Mouse (Mus musculus): Measurements from ENCODE around the gene Tstd1.

The Tstd1 gene

DNA sequence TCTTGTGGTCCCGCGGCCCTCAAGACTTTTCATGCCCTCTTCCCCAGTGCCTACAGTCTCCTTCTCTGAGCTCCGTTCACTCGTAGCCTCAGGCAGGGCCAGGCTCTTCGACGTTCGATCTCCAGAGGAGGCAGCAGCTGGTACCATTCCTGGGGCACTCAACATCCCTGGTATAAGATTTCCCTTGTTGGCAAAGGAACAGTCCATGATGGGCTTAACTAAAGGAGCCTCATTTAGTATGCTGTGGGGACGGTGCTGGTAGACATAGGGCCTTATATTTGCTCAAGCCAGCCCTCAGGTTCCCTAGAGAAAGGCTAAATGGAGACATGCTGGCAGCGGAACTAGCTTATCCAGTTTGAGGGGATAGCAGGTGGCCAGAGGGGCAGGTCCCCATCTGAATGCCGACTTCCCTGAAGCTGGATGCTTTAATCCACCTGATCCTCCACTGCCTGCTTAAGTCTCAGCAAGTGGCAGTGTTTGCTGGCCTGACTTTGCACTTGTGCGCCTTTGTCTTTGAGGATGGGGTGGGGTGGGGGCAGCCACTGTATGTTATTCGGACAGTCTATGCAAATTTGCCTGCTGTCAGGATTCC is 715 bp downstream of the Tstd1 start:
- DNase-seq (ENCODE audit: low read depth, low spot score), result no peak

DNA sequence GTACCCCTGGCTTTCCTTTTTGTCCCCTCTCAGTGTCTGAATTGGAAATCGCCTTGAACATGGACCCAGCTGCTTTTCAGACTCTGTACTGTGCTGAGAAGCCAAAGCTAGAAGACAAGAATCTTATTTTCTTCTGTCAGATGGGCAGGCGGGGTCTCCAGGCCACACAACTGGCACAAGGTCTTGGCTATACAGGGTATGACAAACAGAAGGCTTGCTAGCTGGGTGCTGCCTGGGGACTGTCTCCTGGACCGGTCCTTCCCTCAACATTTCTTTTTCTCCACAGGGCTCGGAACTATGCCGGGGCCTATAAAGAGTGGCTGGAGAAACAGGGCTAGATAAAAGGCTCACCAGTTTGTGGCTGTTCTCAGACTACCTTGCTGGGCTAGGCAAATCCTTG is 1.2 kb downstream of the Tstd1 start:
- DNase-seq (ENCODE audit: low read depth, low spot score), result no peak

DNA sequence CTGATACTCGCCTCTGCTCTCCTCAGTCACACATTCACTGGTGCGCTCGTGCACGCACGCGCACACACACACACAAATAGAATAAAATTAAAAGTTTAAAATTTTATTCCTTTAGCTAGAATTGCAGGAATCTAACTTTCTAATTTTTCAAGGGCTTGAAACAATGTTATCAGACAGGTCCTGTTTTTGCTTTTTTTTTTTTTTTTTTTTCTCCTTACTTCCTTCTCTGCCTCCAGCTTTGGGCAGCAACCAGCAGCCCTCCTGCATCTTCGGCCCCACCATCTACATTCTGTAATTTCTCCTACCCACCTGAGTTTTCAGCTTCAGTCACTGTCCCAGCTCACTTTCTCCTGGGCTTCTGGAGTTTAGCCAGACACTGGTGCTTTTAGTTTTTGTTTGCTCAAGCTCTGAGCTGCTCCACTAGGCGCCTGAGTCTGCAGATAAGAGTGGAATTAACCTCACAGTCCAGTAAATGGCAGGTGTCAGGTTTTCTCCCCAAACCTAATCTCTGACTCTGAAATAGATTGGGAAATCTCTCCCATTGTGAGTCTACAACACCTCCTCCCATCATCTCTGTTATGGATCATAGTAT is 3.9 kb downstream of the Tstd1 start:
- no peak for DNase-seq (ENCODE audit: low read depth, low spot score)

DNA sequence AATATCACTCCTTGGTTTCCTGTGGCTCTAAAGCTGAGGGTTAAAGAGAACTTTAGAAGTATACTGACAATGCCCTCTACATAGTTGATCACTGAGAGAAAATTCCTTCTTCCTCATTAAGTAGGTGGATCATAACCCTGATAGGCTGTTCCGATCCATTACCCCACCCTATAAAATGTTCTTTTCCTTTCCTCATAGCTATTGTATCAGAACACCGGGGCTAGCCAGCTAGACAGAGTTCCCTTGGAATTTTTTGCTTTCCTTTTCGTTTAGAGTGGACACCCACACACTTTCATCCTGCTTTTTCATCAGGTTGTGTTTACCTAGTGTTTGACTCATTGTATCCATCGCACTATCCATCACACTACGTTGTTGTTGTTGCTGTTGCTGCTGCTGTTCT is 6.0 kb downstream of the Tstd1 start:
- DNase-seq (ENCODE audit: low read depth, low spot score), result no peak

DNA sequence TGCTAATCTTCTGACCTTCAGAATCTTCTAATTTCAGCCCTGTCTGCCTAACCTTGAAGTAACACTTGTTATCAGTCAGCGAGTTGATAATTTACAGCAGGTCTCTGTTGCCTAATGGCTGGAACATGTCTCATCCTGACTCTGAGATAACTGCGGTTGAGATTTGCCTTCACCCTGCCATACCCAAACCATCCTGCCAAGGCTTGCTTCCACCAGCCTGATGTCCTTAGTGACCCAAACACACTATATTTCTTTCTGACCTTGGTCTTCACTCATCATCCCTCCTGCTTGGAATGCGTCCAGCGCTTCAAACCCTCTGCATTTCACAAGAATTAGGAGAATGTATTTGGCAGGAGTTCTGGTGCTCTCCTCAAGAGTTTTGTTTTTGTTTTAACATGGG is 6.5 kb downstream of the Tstd1 start:
- no peak for DNase-seq (ENCODE audit: low read depth, low spot score)

DNA sequence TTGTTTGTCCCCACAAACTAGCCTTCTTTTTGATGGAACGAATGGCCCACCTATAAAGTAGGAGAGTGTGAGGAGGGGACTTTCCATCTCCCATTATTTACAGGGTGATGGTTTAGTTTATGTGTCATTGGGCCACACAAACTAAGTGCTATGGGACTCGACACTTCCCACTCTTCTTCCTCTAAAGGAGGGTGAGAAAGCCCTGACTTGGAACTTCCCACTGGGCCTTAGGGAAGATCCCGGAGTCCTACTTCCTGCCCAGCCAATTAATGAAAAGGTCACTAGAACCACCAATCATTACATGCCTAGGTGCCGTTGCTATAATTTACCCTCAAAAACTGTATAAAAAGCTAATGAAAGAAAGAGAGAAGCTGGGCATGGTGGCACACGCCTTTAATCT is 13.5 kb downstream of the Tstd1 start:
- DNase-seq (ENCODE audit: low read depth, low spot score), result no peak

DNA sequence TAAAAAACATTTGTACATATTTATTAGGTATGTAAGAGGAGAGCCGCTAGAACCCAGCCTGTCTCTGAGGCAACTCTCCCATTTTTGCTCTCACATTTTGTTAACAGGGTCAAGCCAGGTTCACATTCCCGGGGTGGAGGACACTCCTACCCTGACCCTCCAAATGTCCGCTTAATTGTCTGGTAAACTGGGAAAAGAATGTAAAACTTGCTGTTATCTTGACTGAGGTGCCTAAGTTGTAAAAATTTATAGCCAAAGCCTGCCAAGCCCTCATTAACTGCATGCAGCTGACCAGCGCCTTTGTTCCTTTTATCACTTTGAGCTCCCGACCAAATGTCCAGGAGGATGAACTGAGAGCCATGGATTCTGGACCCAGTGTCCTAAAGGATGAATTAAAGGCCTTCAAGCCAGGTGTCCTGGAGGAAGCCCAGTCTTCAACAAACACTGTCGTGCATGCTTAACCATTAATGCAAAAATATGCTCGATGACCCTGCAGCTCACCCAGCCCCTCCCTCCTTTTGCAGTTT is 16.7 kb downstream of the Tstd1 start:
- DNase-seq (ENCODE audit: low read depth, low spot score), result no peak

DNA sequence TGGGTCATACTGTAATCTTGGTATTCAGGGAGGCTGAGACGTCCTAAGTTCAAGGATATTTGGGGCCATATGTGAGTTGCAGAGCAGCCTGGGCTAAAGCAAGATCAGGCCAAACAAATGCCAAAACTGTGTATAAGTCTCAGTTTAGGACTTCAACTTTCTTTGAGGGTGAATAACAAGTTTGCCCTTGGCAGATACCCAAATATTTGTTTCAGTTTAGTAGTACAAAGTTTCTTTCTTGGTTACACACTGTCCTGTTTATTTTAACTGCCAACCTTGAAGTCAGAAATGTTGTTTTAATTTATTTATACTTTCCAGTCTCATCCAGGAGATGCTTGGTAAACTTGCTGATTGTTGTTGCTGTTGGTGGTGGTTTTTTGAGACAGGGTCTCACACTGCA is 17.3 kb downstream of the Tstd1 start:
- DNase-seq (ENCODE audit: low read depth, low spot score), result no peak

DNA sequence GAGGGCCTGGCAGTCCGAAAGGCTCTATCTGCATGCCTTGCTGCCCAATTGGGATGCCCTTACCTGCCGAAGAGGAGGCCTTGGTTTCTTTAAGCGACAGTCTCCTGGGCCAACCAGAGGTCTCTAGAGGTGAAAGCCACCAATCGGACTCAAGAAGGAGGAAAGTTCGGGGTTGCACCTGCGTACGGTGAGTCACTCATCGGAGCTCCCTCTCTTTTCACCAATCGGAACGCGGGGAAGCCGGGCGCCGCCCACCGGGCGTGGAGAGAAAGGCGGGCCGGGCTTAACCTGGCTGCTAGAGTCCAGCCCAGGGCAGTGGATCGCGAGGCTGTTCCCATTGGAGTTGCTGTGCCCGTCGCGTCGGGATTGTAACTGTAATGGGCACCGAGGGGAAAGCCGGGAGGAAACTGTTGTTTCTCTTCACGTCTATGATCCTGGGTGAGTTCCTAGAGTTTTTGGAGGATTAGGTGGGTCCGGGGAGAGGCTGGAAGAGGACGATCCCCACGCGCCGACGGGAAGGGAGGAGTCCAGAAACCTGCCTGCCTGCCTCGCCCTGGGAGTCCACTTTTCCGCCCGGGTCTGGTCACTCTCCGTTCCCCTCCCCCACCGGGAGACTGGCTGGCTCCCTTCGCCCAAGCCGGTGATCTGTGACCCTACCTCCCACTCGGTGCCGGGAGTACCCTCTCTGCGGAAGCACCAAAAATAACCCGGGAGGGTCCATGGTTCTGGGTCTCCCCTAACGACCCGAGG is 18.8 kb downstream of the Tstd1 start, which contains the start of gene F11r:
F11r (plus strand) TSS at position 272 of the 750 bp plus-strand sequence.
- no peak for DNase-seq (ENCODE audit: low read depth, low spot score)

DNA sequence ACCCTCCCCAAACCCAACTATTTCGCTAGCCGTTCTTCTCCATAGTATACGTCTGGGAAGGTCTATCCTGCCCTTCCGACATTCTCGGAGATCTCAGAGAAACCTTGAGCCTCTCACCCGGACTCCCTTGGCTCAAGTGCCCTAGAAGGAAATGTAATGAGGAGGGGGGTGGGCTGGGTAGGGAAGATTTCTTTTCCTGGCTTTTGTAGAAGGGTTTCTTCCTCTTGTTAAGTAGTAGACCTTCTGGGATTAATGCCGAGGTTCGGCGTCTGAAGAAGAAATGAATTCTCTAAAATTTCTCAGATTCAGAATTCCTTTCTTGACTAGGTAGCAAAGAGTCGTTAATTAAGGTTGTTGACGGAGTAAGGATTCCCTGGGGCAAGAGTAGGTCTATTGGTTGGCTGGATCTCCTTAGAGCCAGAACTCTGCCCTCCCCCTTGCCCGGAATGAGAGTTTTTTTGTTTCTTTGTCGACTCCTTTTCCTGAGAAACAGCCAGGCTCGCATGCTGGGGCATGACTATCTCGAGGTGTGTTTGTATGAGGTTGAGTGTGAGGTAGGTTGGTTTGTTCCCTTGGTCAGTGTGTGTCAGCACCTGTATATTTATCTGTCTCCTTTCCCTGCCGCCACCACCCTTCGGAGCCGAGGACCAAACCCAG is 19.5 kb downstream of the Tstd1 start:
- no peak for DNase-seq (ENCODE audit: low read depth, low spot score)

DNA sequence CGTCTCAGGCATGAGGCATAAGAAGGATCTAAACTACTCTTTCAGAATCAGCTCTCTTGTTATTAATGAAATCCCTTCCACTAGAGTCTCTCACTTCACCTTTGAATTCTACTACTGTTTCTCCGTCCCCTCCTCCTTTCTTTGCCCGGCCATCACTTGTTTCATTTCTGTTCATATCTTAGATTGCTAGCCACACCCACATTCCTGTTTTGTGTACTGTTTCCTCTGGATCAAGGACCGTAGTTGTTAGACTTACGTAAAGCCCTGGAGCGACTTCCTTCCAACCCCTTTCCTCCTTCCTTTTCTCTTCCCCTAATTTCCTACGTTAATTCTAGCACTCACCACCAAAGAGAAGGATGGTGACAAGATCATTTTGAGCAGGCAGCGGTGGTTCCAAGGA is 20.4 kb downstream of the Tstd1 start:
- DNase-seq (ENCODE audit: low read depth, low spot score), result no peak

DNA sequence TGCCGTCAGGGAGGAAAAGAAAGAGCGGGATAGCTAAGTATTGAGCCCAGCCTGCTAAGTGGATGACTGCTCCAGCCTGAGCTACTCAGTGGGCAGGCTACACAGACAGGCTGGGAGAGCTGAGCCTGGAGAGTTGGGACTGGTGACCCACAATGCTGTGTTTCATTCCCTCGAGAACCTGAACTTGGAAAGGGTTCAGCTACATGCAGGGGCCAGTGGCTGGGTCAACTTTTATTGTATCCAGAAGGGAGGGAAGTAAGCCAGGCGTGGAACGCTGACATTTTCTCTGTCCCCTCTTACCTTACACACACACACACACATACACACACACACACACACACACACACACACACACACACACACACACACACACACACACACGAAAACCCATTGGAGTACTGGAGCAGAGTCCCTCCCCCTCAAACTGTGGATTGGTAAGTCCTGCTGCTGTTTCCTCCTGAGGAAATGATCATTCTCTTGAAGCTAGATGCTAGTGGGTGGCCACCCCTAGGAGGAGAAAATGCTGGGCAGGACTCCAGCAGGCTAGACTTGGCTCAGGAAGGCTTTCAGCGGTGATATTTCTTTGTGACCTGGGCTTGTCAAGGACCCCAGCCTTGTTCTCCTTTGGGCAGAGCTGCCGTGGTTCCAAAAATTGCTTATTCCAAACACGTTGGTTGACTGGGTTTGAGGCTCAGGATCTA is 21.5 kb downstream of the Tstd1 start:
- DNase-seq (ENCODE audit: low read depth, low spot score), result no peak

DNA sequence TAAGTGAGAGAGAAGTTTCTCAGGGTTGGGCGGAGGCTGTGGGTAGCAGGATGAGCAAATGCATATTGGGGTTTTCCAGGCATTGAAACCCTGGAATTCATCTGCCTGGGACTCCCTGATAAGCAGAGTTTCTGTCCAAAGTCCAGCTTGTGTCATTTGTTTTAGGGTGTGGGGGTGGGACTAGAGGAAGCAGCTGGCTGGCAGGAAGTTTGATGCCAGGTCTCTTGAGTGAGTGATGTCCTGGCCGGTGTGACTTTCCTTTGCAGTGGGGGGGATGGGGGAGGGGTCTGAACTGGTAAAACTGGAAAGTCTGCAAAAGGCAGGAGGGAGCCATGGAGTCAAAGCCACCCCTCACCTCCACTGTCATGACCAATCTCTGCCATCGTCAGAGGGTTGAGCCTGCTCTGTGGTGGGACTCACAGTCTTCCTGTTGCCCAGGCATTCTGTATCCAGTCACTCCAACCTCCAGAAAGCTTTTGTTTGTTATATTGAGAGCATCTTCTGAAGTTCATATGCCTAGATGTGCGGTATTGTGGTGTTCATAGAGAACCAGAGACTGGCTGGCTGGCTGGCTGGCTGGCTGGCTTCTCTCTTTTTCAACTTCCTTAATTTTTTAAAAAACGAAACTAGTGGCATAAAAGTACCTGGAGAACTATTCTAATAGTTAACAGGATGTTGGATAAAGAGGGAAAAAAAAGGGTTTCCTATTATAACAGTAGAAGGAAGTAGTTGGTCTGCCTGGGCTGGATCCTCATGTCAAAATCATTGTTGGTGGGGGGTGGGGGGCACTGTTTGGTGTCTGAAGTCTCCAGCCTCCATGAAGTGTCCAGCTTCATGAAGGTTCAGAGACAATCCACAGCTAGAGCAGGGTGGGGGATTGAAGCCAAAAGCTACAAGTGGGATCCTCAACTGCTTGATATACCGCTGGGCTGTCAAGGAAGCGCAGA is 23.1 kb downstream of the Tstd1 start:
- DNase-seq (ENCODE audit: low read depth, low spot score), result no peak

DNA sequence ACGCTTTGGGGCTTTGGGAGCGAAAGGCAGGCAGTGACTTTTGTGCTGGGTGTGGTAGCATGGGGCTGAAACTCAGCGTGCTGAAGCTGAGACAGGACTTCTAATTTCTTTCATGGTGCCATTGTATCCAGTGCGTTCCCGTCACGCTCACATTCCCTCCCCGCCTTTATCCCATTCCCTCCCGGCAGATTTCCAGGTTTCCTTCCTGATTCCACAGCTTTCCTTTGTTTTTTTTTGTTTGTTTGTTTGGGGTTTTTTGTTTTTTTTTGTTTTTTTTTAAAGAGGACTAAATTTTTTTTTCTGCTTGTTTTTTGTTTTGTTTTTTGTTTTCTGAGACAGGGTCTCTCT is 23.7 kb downstream of the Tstd1 start:
- no peak for DNase-seq (ENCODE audit: low read depth, low spot score)

DNA sequence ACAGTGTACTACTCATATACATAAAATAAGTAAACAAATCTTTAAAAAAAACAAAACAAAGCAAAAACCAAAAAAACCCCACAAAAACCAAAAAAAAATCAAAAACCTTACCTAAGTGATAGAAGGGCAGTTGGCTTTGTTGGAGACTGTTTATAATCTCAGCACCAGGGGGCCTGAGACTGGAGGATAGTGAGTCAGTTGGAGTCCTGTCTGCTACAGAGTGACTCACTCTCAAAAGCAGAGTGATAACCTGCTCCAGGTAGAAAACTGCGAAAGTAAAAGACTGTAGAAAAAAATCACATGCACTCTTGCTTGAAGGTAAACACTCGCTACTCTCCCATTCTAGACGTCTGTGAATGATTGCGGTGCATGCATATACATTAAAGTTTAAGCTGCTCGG is 26.4 kb downstream of the Tstd1 start:
- no peak for DNase-seq (ENCODE audit: low read depth, low spot score)

DNA sequence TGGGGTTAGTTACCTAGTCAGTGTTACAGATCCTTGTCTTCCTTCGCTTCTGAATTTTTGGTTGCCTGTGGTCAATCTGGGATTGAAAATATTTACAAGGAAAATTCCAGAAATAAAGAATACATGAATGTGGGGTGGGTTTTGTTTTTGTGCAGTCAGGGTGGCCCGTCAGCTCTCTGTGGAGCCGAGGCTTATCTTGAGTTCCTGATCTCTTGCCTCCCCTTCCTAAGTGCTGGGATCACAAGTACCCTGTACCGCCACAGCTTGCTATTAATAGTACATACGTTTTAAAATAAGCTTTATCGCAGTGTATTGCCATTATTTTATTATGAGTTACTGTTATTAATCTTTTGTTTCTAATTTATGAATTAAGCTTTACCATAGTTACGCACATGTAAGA is 28.2 kb downstream of the Tstd1 start:
- DNase-seq (ENCODE audit: low read depth, low spot score), result no peak

DNA sequence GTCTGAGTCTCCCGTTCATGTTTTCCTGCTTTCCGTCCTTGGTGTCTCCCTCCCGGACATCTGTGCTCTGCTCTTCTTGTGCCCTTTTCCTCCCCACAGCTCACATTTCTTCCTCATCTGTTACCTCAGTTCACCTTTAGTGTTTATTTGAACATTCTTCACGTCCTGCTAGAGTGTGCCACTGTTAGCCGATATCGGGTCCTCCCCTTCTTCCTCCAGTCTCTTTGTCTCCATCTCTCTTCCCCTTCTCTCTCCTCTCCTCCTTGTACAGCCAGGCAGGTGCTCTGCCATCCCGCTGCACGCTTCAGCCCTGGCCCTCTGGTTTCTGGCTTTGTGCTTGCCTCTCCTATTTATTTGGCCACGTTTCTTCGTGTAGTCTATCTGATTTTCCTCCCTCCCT is 29.0 kb downstream of the Tstd1 start:
- DNase-seq (ENCODE audit: low read depth, low spot score), result no peak

DNA sequence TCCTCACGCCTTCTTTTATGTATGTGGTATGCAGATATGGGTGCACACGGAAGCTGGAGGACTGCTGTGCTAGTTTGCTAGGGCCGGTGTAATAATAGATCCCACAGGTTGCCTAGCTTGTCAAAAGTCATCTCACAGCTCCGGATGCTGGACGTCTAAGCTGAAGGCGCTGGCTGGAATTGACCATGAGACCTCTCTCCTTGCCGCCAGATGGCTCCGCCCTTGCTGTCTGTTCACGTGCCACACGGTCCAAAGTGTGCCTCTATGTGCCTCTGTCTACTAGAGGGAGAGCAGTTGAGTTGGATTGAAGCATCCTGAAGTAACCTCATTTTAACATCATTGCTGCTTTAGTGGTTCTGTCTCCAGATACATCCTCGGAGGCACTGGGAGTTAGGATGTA is 31.4 kb downstream of the Tstd1 start:
- DNase-seq (ENCODE audit: low read depth, low spot score), result no peak

DNA sequence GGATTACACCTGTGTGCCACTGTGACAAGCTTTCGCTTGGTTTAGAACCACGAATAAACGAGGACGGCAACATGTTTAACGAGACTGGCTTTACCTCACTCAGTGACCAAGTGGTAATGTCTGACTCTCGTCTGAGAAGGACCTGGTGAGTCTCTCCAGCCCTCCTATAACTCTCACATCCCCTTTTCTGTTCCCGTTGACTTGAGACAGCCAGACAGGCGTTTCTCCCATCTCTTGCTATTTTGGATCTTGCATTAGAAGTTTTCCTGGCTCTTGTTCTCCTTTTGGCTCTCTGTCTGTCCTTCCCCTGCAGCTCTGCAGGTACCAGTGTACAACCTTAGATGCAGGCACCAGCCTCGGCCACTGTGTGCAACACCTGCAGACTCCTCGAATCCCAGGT is 32.3 kb downstream of the Tstd1 start:
- DNase-seq (ENCODE audit: low read depth, low spot score), result no peak

DNA sequence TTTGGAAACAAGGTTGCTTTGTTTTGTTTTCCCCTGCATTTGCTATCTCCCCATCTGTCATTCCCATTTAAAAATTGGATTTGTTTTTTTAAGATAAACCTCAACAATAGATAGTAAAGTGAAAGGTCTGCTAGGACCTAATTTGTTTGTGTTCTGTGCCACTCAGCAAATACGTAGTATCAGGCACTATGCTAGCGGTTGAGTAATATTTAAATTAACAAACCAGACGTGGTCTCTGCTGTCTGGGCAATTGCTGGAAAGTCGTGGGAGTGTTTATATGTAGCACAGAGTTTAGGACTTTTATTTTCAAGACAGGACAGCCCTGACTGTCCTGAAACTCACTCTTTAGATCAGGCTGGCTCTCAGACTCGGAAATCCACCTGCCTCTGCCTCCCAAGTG is 33.9 kb downstream of the Tstd1 start:
- no peak for DNase-seq (ENCODE audit: low read depth, low spot score)

DNA sequence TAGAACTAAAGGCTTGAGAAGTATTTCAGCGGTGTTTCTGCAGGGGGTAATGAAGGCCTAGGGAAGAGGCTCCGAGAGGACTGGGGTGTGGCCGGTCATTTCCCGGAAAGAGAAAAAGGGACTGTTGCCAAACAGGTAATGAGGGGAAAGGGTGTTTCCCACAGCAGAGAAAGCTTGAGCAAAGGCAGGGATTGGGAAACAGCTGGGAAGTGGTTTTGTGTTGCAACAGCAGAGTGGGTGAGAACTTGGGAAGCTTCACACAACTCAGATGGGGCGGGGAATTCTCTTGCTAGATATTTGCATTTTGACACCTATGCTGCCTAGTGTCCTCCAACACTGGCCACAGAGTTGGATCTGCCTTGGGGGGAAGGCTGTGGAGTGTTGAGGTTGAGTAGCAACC is 34.3 kb downstream of the Tstd1 start:
- DNase-seq (ENCODE audit: low read depth, low spot score), result no peak

Data from retina, adult 2 months (tissue).